Mouse (Mus musculus): Measurements from ENCODE around the gene Gnptg.
"Not testable (repeated sequence)": the region's sequence is repeated elsewhere in the genome, so short reads cannot be mapped to it uniquely, and the experiment has no call there.

The Gnptg gene

GRCm38 (mm10) chr17:25243131-25243780 is 3.3 kb upstream of the Gnptg start:
- no peak for DNase-seq

- no peak for DNase-seq
Observed at GRCm38 (mm10) chr17:25235635-25236034, 4.3 kb downstream of the Gnptg start.

- DNase-seq = not testable (repeated sequence)
Observed at GRCm38 (mm10) chr17:25231621-25232020, 8.3 kb downstream of the Gnptg start.

- DNase-seq = no peak
Observed at GRCm38 (mm10) chr17:25230700-25231099, 9.2 kb downstream of the Gnptg start.

- not testable (repeated sequence) for DNase-seq
Observed at GRCm38 (mm10) chr17:25230014-25230655, 9.8 kb downstream of the Gnptg start.

- DNase-seq = no peak
Observed at GRCm38 (mm10) chr17:25227991-25228390, 11.9 kb downstream of the Gnptg start.

- DNase-seq = no peak
Observed at GRCm38 (mm10) chr17:25225659-25226058, 14.3 kb downstream of the Gnptg start.

GRCm38 (mm10) chr17:25224586-25225222 is 15.2 kb downstream of the Gnptg start:
- no peak for DNase-seq

- peak; percentile 34 to 47 for DNase-seq
Observed at GRCm38 (mm10) chr17:25222951-25223601, 16.8 kb downstream of the Gnptg start.

GRCm38 (mm10) chr17:25222504-25222940 is 17.4 kb downstream of the Gnptg start:
- peak; percentile 42 to 65 for DNase-seq

- peak; percentile 79 to 84 for DNase-seq
Observed at GRCm38 (mm10) chr17:25221821-25222503, 18.0 kb downstream of the Gnptg start.

GRCm38 (mm10) chr17:25220746-25221145 is 19.2 kb downstream of the Gnptg start:
- DNase-seq = no peak

GRCm38 (mm10) chr17:25219492-25220295 is 20.2 kb downstream of the Gnptg start:
- DNase-seq = no peak

- DNase-seq = peak; percentile 45 to 51
Observed at GRCm38 (mm10) chr17:25218967-25219366, 21.0 kb downstream of the Gnptg start.

GRCm38 (mm10) chr17:25215431-25215830 is 24.5 kb downstream of the Gnptg start:
- DNase-seq = no peak

- DNase-seq = peak; percentile 22 to 26
Observed at GRCm38 (mm10) chr17:25211705-25212104, 28.2 kb downstream of the Gnptg start.

- peak; percentile 78 to 80 for DNase-seq
Observed at GRCm38 (mm10) chr17:25210680-25211466, 29.1 kb downstream of the Gnptg start.

GRCm38 (mm10) chr17:25210006-25210405 is 29.9 kb downstream of the Gnptg start:
- no peak for DNase-seq

- no peak for DNase-seq
Observed at GRCm38 (mm10) chr17:25202401-25202800, 37.5 kb downstream of the Gnptg start.

GRCm38 (mm10) chr17:25189091-25189490 is 50.8 kb downstream of the Gnptg start:
- DNase-seq = no peak
